Mouse (Mus musculus) embryonic facial prominence, embryonic 11.5 days (tissue): ENCODE measurements at regions not wholly inside any gene's neighbourhood (a gene's known extent, or its start where the extent isn't known, plus 50 kb on each side); places are given as distances from the start of the nearest gene placed in this dataset.

ENCODE experiments used
- ATAC-seq: fragments of 200-750 bp; cut with Nextera tagmentation; replicated peaks from 2 replicates; pipeline ENCODE4 v1.8.0; 2017; ENCODE audit warnings: low read depth; ENCODE audit not compliant: insufficient number of reproducible peaks, low FRiP score, low TSS enrichment
- DNase-seq: peaks from one replicate; pipeline ENCODE4 v3.0.0-alpha.2; 2015; ENCODE audit warnings: low spot score
- H3K27ac ChIP-seq: fragments of 300-500 bp; sonication (generic); replicated peaks from 2 replicates; pipeline ENCODE4 v1.5.1; 2014; ENCODE audit warnings: mild to moderate bottlenecking, low read depth, low read length, control low read depth
- H3K27me3 ChIP-seq: fragments of 300-500 bp; sonication (generic); 2 replicates; pipeline ENCODE4 v1.6.1; 2014; ENCODE audit warnings: mild to moderate bottlenecking, low read length, moderate library complexity, mixed read lengths; ENCODE audit not compliant: control insufficient read depth, insufficient read depth
- H3K36me3 ChIP-seq: fragments of 300-500 bp; sonication (generic); replicated peaks from 2 replicates; pipeline ENCODE4 v1.6.1; 2014; ENCODE audit warnings: low read depth, mild to moderate bottlenecking, low read length, moderate library complexity, mixed read lengths; ENCODE audit not compliant: control insufficient read depth, insufficient read depth
- H3K4me1 ChIP-seq: fragments of 300-500 bp; sonication (generic); 2 replicates; pipeline ENCODE4 v1.6.1; 2014; ENCODE audit warnings: low read length, mixed read lengths; ENCODE audit not compliant: control insufficient read depth, insufficient read depth
- H3K4me2 ChIP-seq: fragments of 300-500 bp; sonication (generic); 2 replicates; pipeline ENCODE4 v1.6.1; 2014; ENCODE audit warnings: low read depth, mild to moderate bottlenecking, control low read depth, low read length, moderate library complexity
- H3K4me3 ChIP-seq: fragments of 300-500 bp; sonication (generic); 2 replicates; pipeline ENCODE4 v1.5.1; 2014; ENCODE audit warnings: low read depth, low read length, control low read depth
- H3K9ac ChIP-seq: fragments of 300-500 bp; sonication (generic); replicated peaks from 2 replicates; pipeline ENCODE4 v1.6.1; 2014; ENCODE audit warnings: mild to moderate bottlenecking, control low read depth, low read length
- H3K9me3 ChIP-seq: fragments of 300-500 bp; sonication (generic); replicated peaks from 2 replicates; pipeline ENCODE4 v1.6.1; 2016; ENCODE audit warnings: mild to moderate bottlenecking, low read length, inconsistent platforms, mixed read lengths; ENCODE audit not compliant: control insufficient read depth
- WGBS: fragments of 180-500 bp; shearing (Covaris S2); extraction: QIAGEN DNeasy Blood & Tissue Kit; methylation state at CpG from one replicate; pipeline ENCODE4 v1.1.7; 2014; 5-methylcytosine and 5-hydroxymethylcytosine counted together

DNA sequence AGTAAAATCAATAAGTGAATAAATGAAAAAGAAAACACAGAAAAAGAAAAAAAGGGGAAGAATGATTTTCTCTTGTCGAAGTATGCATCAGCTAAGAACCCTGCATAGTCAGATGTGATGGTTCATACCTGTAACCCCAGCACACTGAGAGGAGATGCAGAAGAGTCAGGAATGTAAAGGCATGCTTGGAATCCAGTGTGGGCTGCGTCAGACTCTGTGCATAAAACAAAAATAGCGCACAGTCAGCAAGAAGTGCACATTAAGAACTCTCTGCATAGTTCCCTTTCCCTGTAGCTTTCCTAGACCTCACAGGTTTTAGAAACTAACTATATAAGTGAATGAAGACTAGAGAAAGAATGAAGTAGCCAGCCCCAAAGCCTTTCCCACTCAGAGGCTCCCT, 238.2 kb upstream of the Chl1 start:
- H3K9ac ChIP-seq = no peak overlapping the region
- no peaks in the 10 kb centered on the region for H3K36me3 ChIP-seq
- H3K27me3 ChIP-seq = no peaks in the 10 kb centered on the region
- no peak overlapping the region for H3K4me2 ChIP-seq
- H3K4me1 ChIP-seq = no peaks in the 10 kb centered on the region
- ATAC-seq (no peak), DNase-seq (no peak)
- H3K4me3 ChIP-seq = no peak overlapping the region
- WGBS = 79% methylated on average over 3 of the region's 3 CpGs
- no peaks in the 10 kb centered on the region for H3K9me3 ChIP-seq
- no peak overlapping the region for H3K27ac ChIP-seq

DNA sequence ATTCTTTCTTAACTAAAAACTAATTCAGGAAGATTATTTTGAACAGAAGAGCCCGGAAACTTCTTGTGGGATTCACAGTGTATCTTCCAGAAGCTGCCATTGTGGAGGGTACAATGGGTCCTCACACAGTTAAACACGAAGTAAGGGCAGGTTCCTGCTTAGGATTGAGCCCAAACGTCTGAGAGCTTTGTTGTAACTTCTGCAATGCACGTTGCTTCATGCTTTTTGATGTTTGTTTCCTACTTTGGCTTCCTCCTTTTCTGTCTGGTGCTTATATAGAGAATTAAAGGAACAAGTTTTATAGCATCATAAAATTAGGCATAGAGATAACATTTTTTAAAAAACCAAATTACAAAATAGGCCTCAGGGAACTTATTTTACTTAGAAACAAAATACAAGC, 235.3 kb upstream of the Chl1 start:
- H3K9ac ChIP-seq = no peak overlapping the region
- H3K4me3 ChIP-seq = no peak overlapping the region
- ATAC-seq (no peak), DNase-seq (no peak)
- no peaks in the 10 kb centered on the region for H3K4me1 ChIP-seq
- 71% methylated on average over 4 of the region's 4 CpGs for WGBS
- H3K9me3 ChIP-seq = no peaks in the 10 kb centered on the region
- H3K36me3 ChIP-seq = no peaks in the 10 kb centered on the region
- no peaks in the 10 kb centered on the region for H3K27me3 ChIP-seq
- H3K27ac ChIP-seq = no peak overlapping the region
- H3K4me2 ChIP-seq = no peak overlapping the region

DNA sequence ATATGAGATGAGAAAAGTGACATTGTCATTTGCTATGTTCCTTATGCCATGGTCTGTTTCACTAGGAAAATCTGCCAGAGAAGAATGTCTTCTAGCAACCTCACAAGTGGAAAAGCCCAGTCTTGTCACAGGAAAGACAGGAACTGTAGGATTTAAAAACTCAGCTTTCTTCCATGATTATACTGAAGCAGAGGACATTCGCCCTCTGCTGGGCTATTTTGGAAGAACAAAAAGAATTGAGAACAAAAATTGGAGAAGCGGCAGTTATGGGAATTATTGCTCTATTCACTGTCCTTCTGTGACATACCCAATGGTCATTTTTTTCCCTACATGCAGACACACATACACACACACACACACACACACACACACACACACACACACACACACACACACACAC, 234.9 kb upstream of the Chl1 start:
- H3K9ac ChIP-seq = no peak overlapping the region
- H3K4me2 ChIP-seq = no peak overlapping the region
- H3K4me3 ChIP-seq = no peak overlapping the region
- no peaks in the 10 kb centered on the region for H3K27me3 ChIP-seq
- ATAC-seq = no peak
- DNase-seq = peak; percentile 69
- no peak overlapping the region for H3K27ac ChIP-seq
- no peaks in the 10 kb centered on the region for H3K36me3 ChIP-seq
- no peaks in the 10 kb centered on the region for H3K4me1 ChIP-seq
- H3K9me3 ChIP-seq = no peaks in the 10 kb centered on the region
- 27% methylated on average over 2 of the region's 2 CpGs for WGBS

- ATAC-seq (no peak), DNase-seq (no peak)
- WGBS = 80% methylated on average over 6 of the region's 6 CpGs
Measured at GRCm38 (mm10) chr6:103296015-103296414, 214.4 kb upstream of the Chl1 start.

DNA sequence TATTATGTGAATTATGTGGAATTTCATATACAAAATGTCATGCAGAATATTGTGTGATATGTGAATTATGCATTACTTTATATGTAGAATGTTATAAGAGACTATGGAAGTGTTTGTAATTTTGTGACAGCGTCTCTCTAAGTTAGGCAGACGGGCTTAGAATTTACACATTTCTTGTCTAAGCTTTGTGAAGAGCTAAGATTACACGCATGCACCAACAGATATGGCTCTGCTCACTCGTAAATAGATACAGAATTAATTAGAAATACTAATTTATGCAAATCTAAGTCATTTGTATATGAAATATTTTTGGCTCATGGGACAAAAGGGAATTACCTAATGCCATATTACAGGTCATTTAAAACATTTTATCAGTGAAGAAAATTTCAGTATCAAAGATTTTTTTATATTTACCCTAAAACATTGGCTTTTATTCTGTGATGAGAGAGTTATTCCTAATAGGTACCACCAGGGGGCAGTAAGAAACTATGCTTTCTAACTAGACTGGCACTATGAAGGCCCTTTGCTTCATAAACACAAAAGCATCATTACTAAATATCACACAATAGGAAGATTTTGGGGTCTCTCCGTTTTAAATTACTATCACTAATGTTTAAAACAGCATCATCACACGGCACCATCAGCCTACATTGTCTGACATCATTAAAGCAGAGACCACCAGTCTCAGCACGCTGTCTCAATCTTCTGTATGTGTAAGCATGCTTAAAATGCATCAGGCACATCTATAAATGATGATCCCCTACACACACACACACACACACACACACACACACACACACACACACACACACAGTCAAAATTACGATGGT, 203.8 kb upstream of the Chl1 start:
- H3K27me3 ChIP-seq = no peaks in the 10 kb centered on the region
- H3K27ac ChIP-seq = no peak overlapping the region
- H3K9ac ChIP-seq = no peak overlapping the region
- H3K36me3 ChIP-seq = no peaks in the 10 kb centered on the region
- ATAC-seq (0 out of 2 replicates have a peak, but pooled peaks have one; percentile 51), DNase-seq (peak; percentile 74)
- no peak overlapping the region for H3K4me3 ChIP-seq
- H3K9me3 ChIP-seq = no peaks in the 10 kb centered on the region
- 50% methylated on average over 8 of the region's 8 CpGs for WGBS
- H3K4me1 ChIP-seq = no peaks in the 10 kb centered on the region
- H3K4me2 ChIP-seq = no peak overlapping the region

More at GRCm38 (mm10) chr6:103296015-103296414, 214.4 kb upstream of the Chl1 start:
- Histone ChIP-seq H3K27me3 (no peaks in the 10 kb centered on the region), H3K36me3 (no peaks in the 10 kb centered on the region), H3K9me3 (no peaks in the 10 kb centered on the region), H3K4me1 (no peaks in the 10 kb centered on the region), H3K4me2 (no peak overlapping the region), H3K27ac (no peak overlapping the region), H3K9ac (no peak overlapping the region), H3K4me3 (no peak overlapping the region)

- Histone ChIP-seq H3K4me1 (no peaks in the 10 kb centered on the region), H3K36me3 (no peaks in the 10 kb centered on the region), H3K4me2 (no peak overlapping the region), H3K9me3 (no peaks in the 10 kb centered on the region), H3K9ac (no peak overlapping the region), H3K27ac (no peak overlapping the region), H3K27me3 (no peaks in the 10 kb centered on the region), H3K4me3 (no peak overlapping the region)
- ATAC-seq (0 out of 2 replicates have a peak, but pooled peaks have one; percentile 37), DNase-seq (no peak)
- 19% methylated on average over 3 of the region's 3 CpGs for WGBS
Measured at GRCm38 (mm10) chr6:103307250-103307580, 203.2 kb upstream of the Chl1 start.

GRCm38 (mm10) chr6:103312149-103312548, 198.2 kb upstream of the Chl1 start:
- Histone ChIP-seq H3K9ac (no peak overlapping the region), H3K4me3 (no peak overlapping the region), H3K27ac (no peak overlapping the region), H3K36me3 (no peaks in the 10 kb centered on the region), H3K4me1 (no peaks in the 10 kb centered on the region), H3K4me2 (no peak overlapping the region), H3K9me3 (no peaks in the 10 kb centered on the region), H3K27me3 (no peaks in the 10 kb centered on the region)
- whole genome bisulfite sequencing = 80% methylated on average over 6 of the region's 6 CpGs
- no peak for DNase-seq
- ATAC-seq = no peak

DNA sequence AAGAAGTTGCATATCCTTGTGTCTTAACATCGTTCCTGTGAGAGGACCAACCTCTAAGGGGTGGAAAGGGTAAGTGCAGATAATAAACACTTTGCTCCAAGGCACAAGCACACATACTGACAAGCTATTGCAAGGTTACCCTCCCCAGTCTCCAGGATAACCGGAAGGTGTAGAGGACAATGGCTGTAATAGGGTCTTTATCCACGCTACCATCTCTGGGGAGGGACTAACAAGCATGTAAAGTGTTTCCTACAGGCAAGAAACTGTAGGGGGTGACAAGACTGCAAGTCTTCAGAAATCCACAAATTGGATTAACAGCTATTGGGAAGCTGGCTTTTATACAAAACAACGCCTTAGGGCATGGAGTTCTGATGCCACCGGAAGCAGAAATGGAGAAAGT, 197.5 kb upstream of the Chl1 start:
- Histone ChIP-seq H3K4me3 (no peak overlapping the region), H3K27me3 (no peaks in the 10 kb centered on the region), H3K9me3 (no peaks in the 10 kb centered on the region), H3K36me3 (no peaks in the 10 kb centered on the region), H3K4me1 (no peaks in the 10 kb centered on the region), H3K4me2 (no peak overlapping the region), H3K9ac (no peak overlapping the region), H3K27ac (no peak overlapping the region)
- ATAC-seq = no peak
- no peak for DNase-seq
- 45% methylated on average over 5 of the region's 5 CpGs for WGBS
